Mouse (Mus musculus) CD4-positive helper T cell, adult 2 months (primary cell): ENCODE measurements around the gene Jak2.

Experiments
- DNase-seq: peaks from one replicate; pipeline ENCODE4 v3.0.0-alpha.2; 2012; ENCODE audit warnings: low read depth, missing footprints, low spot score

The Jak2 gene

GRCm38 (mm10) chr19:29251191-29251957 is at the start of gene Jak2:
Gene Jak2, plus strand, starts transcription at chr19:29251828.
- DNase-seq, result peak; percentile 92

GRCm38 (mm10) chr19:29203337-29203736 is 48.3 kb upstream of the Jak2 start:
- DNase-seq, result no peak

DNA sequence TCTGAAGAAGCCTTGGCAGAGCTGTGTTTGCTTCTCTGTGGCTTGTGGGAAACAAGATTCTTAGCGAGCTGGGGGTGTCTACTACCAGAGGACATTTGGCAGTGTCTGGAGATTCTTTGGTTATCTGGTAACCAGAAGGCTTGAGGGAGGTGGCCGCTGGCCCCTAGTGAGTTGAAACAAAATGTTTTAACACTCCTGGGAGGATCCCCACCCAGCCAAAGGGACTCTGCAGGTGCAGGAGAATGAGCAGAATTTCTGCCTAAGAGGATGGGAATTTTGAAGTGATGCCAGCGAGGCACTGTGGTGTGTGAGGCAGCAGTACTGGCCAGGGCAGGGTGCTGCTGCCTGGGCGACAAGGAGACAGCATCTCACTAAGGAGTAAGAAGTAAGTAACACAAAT is 47.0 kb upstream of the Jak2 start:
- no peak for DNase-seq

DNA sequence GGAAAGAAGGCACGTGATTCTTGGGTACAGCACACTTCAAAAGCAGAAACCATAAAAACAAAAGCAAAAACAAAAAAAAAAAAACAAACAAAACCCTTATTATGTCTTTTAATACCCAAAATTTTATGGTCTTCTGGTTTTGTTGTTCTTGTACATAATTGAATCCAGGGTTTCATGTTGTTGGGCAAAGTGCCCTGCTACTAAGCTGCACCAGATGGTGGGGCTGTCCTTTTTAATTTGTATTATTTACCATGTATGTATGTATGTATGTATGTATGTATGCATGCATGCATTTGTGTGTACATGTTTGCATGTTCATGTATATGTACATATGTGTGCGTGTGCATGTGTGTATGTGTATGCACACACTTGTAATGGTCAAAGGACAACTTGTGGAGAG is 46.4 kb upstream of the Jak2 start:
- no peak for DNase-seq

DNA sequence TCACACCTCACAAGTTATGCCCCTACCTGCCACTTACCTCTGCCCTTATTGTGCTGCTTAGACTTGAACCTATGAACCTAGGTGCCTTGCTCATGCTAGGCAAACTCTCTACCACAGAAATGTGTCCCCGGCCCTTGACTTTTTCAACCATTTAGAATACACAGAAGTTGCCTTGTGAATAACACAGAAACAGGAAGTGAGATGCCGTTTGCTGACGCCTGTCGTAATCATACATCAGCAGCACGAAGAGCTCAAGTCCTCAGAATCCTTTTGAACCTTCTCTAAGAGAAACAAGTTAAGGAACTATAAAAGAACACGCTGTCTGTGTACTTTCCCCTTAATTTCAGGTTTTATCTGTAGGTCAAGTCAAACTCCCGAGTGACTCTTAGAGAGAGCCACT is 41.7 kb upstream of the Jak2 start:
- DNase-seq, result peak; percentile 76

DNA sequence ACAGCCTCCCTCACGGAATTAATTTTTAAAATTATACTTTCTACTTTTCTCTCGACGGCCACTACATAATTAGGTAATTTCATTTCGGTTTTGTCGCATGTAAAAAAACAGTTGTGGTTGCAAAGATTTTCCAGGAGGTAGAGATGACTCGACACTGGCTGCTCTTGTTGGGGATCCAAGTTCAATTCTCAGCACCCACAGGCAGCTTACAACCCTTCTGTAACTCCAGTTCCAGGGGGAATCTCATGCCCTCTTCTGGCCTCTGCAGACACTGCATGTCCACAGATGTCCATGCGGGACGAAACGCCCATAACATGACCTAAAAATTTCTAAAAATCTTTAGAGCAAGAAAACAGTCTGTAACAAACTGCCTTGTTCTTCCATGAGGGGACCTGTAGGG is 41.3 kb upstream of the Jak2 start:
- DNase-seq, result no peak

GRCm38 (mm10) chr19:29215811-29216509 is 35.7 kb upstream of the Jak2 start:
- DNase-seq, result no peak

- DNase-seq, result peak; percentile 48
Measured at GRCm38 (mm10) chr19:29221867-29222266, 29.8 kb upstream of the Jak2 start.

DNA sequence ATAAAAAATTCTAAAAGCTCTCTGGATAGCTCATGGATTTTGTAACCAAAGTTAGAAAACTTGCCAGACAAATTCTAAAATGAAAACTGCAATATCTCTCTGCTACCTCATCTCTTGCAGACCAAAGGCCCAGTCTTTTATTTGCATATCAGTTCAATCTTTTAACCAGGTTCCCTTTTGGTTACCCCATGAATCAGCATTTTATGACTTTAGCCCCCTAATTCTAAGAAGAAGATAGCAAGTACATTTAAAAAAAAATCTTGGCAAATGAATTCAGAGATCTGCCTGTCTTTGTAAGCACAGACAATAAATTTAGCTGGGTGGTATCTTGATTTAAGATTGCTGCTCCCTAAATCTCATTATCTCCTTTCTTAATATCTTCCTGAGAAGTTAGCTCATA is 26.7 kb upstream of the Jak2 start:
- DNase-seq, result no peak

DNA sequence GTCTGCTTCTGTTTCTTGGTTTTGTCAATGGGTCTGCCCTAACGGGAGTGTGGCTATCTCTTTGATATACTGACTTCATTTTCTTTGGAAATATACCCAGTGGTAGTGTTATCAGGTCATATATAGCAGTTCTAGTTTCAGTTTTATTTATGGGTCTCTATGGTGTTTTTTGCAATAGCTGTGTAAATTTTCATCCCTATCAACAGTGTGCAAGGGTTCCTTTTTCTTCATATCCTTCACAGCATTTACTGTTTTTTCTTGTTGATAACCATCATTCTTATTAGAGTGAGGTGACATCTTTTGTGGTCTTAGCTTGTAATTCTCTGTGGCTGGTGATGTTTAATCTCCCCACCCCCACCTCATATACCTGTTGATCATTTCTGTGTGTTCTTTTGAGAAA is 24.6 kb upstream of the Jak2 start:
- DNase-seq, result peak; percentile 16

- peak; percentile 30 for DNase-seq
Measured at GRCm38 (mm10) chr19:29227941-29228590, 23.6 kb upstream of the Jak2 start.

DNA sequence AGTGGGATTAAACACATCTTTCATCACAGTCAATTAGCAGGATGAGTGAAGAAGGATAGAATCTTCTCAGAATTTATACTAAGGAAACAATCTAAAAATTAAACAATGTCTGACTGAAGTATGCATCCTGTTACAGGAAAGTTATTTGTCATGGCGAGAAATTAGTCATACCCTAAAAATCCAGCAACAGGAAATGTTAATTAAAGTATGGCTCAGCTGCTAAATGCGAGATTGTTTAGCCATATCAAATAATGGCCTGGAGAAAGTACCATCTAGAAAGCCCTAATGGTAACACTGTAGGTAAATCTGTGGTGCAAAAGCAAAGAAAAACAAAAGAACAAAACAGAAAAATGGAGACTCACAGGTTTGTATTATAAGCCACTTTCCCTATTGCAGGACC is 22.6 kb upstream of the Jak2 start:
- no peak for DNase-seq

DNA sequence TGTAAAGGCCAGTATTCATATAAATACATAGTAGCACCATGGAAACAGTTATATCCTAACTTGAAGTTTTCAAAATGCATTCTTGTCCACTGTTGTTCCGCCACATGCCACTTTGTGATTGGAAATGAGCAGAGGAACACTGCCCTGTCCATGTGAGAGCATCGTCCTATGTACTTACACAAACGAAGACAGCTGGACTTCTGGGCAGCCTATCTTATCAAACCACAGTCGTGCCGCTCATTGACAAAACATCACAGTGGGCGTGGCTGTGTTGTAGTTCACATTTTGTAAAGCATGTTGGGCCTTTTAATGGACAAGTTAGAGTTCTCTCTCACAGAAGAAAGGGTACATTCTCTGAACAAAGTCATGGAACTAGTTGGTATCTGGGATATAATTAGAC is 18.9 kb upstream of the Jak2 start:
- no peak for DNase-seq

DNA sequence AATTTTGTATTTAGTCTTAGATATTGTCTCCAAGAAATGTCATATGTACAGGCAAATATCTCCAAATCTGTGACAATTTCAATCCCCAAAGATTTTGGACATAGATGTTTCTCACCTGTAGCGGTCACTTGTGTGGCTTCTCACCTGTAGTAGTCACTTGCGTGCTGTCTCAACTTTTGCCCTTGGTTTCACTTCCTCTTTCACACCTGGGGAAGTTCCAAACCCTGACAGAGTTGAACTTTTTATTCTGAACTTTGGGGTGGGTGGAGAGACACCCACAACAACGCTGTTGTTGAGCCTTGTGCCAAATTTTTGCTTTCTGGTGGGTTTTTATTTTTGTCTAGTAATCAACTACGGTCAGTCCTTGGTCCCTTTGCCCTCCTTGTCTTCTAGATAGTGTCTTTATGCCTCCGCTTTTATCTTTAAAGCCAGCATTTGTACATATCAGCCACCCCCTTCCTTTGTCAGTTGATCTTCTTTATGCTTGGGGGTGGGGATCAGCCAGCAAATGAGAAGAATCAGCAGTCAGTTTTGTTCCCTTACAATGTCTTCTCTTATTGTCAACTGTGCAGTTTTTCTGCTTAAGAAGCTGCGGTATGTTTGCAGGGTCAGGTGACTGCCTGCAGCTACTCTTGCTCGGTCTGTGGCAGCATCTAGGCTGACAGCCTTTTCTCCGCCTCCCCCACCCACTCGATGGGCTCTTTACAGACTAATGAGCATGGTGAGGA is 14.8 kb upstream of the Jak2 start:
- peak; percentile 84 for DNase-seq

DNA sequence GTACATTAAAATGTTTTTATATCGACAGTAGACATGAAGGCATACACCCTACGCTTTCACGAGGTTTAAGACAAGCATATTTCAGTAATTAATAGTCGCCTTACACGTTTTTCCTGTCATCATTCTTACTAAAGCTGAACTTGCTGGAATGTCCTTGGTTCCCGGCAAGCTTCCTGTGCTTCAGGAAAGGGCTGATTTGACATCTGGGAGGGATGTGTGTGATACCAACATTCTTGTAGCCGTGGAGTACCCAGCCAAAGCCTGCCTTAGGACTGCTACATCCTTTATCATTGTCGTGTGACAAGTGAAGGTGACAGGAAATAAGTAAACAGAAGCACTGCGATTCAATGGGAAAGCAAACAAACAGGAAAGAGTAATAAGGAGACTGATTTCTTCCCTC is 13.5 kb upstream of the Jak2 start:
- DNase-seq, result no peak

- no peak for DNase-seq
Measured at GRCm38 (mm10) chr19:29239513-29240235, 12.0 kb upstream of the Jak2 start.

DNA sequence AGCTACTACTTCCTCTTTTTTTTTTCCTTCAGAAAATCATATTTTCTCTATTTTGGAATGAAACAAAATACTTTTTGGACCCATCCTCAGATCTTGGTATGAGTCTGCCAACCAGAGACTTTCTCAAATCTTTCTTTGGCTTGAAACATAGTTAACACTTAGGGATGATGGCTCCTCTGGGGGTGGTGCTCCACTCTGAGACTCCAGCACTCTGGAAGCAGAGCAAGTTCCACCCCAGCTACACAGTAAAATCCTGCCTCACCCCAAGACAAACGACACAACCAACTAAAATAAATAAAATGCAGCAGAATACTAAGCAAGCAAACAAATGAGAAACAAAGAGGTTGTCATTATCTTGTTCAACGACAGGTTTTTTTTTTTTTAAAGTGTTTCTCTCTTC is 11.0 kb upstream of the Jak2 start:
- no peak for DNase-seq

- no peak for DNase-seq
Measured at GRCm38 (mm10) chr19:29241581-29241980, 10.0 kb upstream of the Jak2 start.

DNA sequence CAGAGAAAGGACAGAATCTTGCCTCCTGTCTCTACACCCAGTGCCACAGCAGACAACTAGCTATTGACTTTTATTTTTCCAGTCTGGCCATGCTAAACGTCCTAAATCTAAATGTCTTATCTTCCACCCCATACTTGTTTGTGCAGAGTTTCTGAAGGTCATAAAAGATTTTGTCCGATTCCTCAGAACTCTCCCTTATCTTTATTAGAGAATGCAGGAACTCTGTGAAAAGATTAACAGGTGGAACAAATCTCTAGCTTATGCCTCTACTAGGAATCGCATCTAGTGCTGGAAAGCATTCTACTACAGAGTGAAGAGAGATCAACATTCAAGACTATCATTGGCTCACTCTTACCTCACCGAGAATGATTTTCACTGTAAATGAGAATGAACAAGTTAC is 1.7 kb upstream of the Jak2 start:
- no peak for DNase-seq

- DNase-seq, result peak; percentile 71
Measured at GRCm38 (mm10) chr19:29251958-29252801, 552 bp downstream of the Jak2 start.
